Mouse (Mus musculus): ENCODE data around the gene Saa3.

GRCm38 (mm10) chr7:46761049-46761795 is 45.7 kb upstream of the Saa3 start:
- TF ChIP-seq CTCF (IDR thresholded peaks at IDR 0.05; ENCODE audit: borderline replicate concordance, insufficient read depth, low read length) (no peak), POLR2A (IDR thresholded peaks at IDR 0.05; ENCODE audit: low read depth, low read length) (no peak)
